Mouse (Mus musculus) layer of hippocampus, postnatal 36 days (tissue): ENCODE measurements around the gene Fxyd5. TPM values are rescaled to one million over a fixed set of nuclear protein-coding genes. Genes with fewer than 3 reads are reported as not detected.

Experiments
- microRNA-seq, 2 experiments: library from miRNA; unstranded; fragments of <30 nt; microRNA quantifications; one replicate each; pipeline ENCODE4 v1.2.0; 2021
- total RNA-seq, 2 experiments: library from RNA; stranded (reverse); gene quantifications; 2 replicates each; pipeline ENCODE4 v1.2.3; 2021

Gene Fxyd5
- total RNA-seq, 2 experiments from 2014 or later: 23.3 to 26.5 TPM

Small RNAs within 50 kb of the gene (microRNA-seq; reads per million reads assigned to microRNA genes)
- 0 reads per million in 2 experiments for gene Mir7050

Other genes with a start within 250 kb of the Fxyd5 start
- gene Ffar2, start 218.7 kb downstream of the Fxyd5 start, total RNA-seq: not detected
- not detected for gene Ffar3, start 186.3 kb downstream of the Fxyd5 start, total RNA-seq
- not detected for gene Ffar1, start 180.9 kb downstream of the Fxyd5 start, total RNA-seq
- gene Cd22, start 162.1 kb downstream of the Fxyd5 start, total RNA-seq: not detected
- gene Mag, start 127.6 kb downstream of the Fxyd5 start, total RNA-seq: 100 to 1,000 TPM; 196 to 197 TPM
- not detected for gene Hamp2, start 117.8 kb downstream of the Fxyd5 start, total RNA-seq
- not detected for gene Hamp, start 98.4 kb downstream of the Fxyd5 start, total RNA-seq
- gene Usf2, start 85.7 kb downstream of the Fxyd5 start, total RNA-seq: 100 to 1,000 TPM; 116 to 126 TPM
- gene Lsr, start 69.0 kb downstream of the Fxyd5 start, total RNA-seq: 1 to 10 TPM; 7.5 to 7.7 TPM
- under 1 TPM; 0.17 to 0.43 TPM for gene Fam187b, start 68.7 kb downstream of the Fxyd5 start, total RNA-seq
- gene Fxyd7, start 9.0 kb upstream of the Fxyd5 start, total RNA-seq: 100 to 1,000 TPM; 111 to 125 TPM
- gene Fxyd1, start 14.7 kb upstream of the Fxyd5 start, total RNA-seq: 100 to 1,000 TPM in 1 of 2 experiments, 10 to 100 TPM in 1; 85.4 to 102 TPM
- gene Lgi4, start 16.9 kb upstream of the Fxyd5 start, total RNA-seq: 10 to 100 TPM; 32.5 to 36.7 TPM
- gene Fxyd3, start 34.2 kb upstream of the Fxyd5 start, total RNA-seq: not detected
- gene Hpn, start 72.8 kb upstream of the Fxyd5 start, total RNA-seq: 1 to 10 TPM; 4.6 to 6.8 TPM
- gene Scn1b, start 84.5 kb upstream of the Fxyd5 start, total RNA-seq: 100 to 1,000 TPM; 548 to 620 TPM
- 100 to 1,000 TPM; 111 to 118 TPM for gene Gramd1a, start 113.4 kb upstream of the Fxyd5 start, total RNA-seq
- gene Scgb2b2, start 248.0 kb upstream of the Fxyd5 start, total RNA-seq: not detected
- not detected for gene Scgb1b2, start 249.3 kb upstream of the Fxyd5 start, total RNA-seq